ENCODE assay signal across 9 mouse cellular contexts in the genomic region with DNA sequence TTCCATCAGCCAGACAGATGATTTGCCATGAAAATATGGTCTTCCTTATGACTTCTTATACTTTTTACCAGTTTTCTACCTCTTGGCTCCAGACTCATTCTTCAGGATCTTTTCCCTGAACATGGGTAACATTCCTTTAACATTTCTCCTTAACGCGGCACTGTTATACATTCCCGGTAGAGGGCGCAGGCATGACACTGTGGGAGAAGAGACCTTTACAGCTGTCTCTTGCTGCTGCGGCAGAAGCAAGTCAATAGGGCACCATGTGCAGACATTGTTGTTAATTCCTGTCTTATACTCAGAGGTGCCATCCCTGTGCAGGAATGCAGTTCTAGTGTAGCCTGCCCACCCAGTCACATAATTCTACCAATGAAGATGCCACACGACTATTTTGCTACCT.
DNase-seq lines count a peak whose midpoint lies in the region; ATAC-seq and TF ChIP-seq lines count a peak whose summit lies in the region.
"Had no signal": no experiment of that assay in that cellular context is flagged by ENCODE, and none has a peak within 500 bp of the region (broad histone marks: within the 10 kb centered on the region; RNA-seq: fewer than 3 reads in every experiment).

No protein-coding gene starts in this region.

- H3K9ac ChIP-seq in intestine, postnatal 0 days (ENCODE audit: low read depth, low read length), result no peak overlapping the region
- no peak overlapping the region for H3K9ac ChIP-seq in intestine, embryonic 15.5 days
- H3K9ac ChIP-seq: limb, embryonic 12.5 days had no signal

- WGBS in intestine, postnatal 0 days, result 28% methylated on average over 6 of the region's 6 CpGs
- 31% methylated on average over 6 of the region's 6 CpGs for WGBS in intestine, embryonic 15.5 days

- H3K4me2 ChIP-seq in intestine, postnatal 0 days (replicated peaks; ENCODE audit: low read depth), result no peak overlapping the region
- H3K4me2 ChIP-seq in intestine, embryonic 15.5 days (replicated peaks), result no peak overlapping the region
- H3K4me2 ChIP-seq: limb, embryonic 12.5 days had no signal

- peak; percentile 33 for DNase-seq in adrenal gland, adult 2 months
- peak; percentile 7 for DNase-seq in gastrocnemius, postnatal 14 days
- DNase-seq in lung, postnatal 14 days, result peak; percentile 4
- no peak for DNase-seq in c-Kit-positive CD71-positive TER-119-positive erythroid progenitor cells, embryonic 14.5 days (ENCODE audit: low spot score)

- H3K4me1 ChIP-seq in intestine, postnatal 0 days (replicated peaks; ENCODE audit: control insufficient read depth, insufficient read depth, low read length), result no peaks in the 10 kb centered on the region
- H3K4me1 ChIP-seq in intestine, embryonic 15.5 days (replicated peaks), result no peaks in the 10 kb centered on the region
- no peaks in the 10 kb centered on the region for H3K4me1 ChIP-seq in E14TG2a.4 (replicated peaks; ENCODE audit: low read depth, low read length)

- no peak overlapping the region for H3K4me3 ChIP-seq in intestine, postnatal 0 days (ENCODE audit: low read depth, low read length)
- H3K4me3 ChIP-seq in intestine, embryonic 15.5 days (replicated peaks), result no peak overlapping the region
- H3K4me3 ChIP-seq in E14TG2a.4 (replicated peaks; ENCODE audit: low read length), result no peak overlapping the region
- H3K4me3 ChIP-seq: limb, embryonic 12.5 days had no signal

- no peaks in the 10 kb centered on the region for H3K9me3 ChIP-seq in intestine, postnatal 0 days (ENCODE audit: control insufficient read depth)
- H3K9me3 ChIP-seq in intestine, embryonic 15.5 days, result no peaks in the 10 kb centered on the region
- no peaks in the 10 kb centered on the region for H3K9me3 ChIP-seq in E14TG2a.4 (ENCODE audit: low read length)
- H3K9me3 ChIP-seq: limb, embryonic 12.5 days had no signal

- TF ChIP-seq CTCF in intestine, postnatal 0 days (IDR thresholded peaks at IDR 0.05; ENCODE audit: low read depth), result peak; percentile 83
- TF ChIP-seq CTCF in E14TG2a.4 (conservative IDR thresholded peaks at IDR 0.05; ENCODE audit: low read length), result peak; percentile 53

- H3K27me3 ChIP-seq in intestine, postnatal 0 days (replicated peaks; ENCODE audit: control insufficient read depth, insufficient read depth, low read length), result no peaks in the 10 kb centered on the region
- no peaks in the 10 kb centered on the region for H3K27me3 ChIP-seq in intestine, embryonic 15.5 days (replicated peaks)
- H3K27me3 ChIP-seq in E14TG2a.4 (ENCODE audit: insufficient read depth, low read length), result no peaks in the 10 kb centered on the region
- H3K27me3 ChIP-seq: limb, embryonic 12.5 days had no signal

- no peak for ATAC-seq in intestine, postnatal 0 days
- no peak for ATAC-seq in intestine, embryonic 15.5 days
- ATAC-seq in inflammation-experienced regulatory T-cells, adult 6 months, result no peak

- H3K27ac ChIP-seq in intestine, postnatal 0 days (ENCODE audit: low read depth, low read length), result no peak overlapping the region
- H3K27ac ChIP-seq in intestine, embryonic 15.5 days, result no peak overlapping the region
- H3K27ac ChIP-seq: limb, embryonic 12.5 days had no signal

- intact Hi-C loops in gastrocnemius, postnatal 14 days (cut with DNase I; ENCODE audit: low total_unique reads), result no loop called here

- no peaks in the 10 kb centered on the region for H3K36me3 ChIP-seq in intestine, postnatal 0 days (ENCODE audit: control insufficient read depth, insufficient read depth)
- H3K36me3 ChIP-seq in intestine, embryonic 15.5 days, result no peaks in the 10 kb centered on the region
- H3K36me3 ChIP-seq in E14TG2a.4 (ENCODE audit: insufficient read depth, low read length), result no peaks in the 10 kb centered on the region
- H3K36me3 ChIP-seq: limb, embryonic 12.5 days had no signal
